Mouse (Mus musculus) CH12.LX (cell line): ENCODE measurements at regions not wholly inside any gene's neighbourhood (a gene's known extent, or its start where the extent isn't known, plus 50 kb on each side); places are given as distances from the start of the nearest gene placed in this dataset.
A peak's percentile ranks its signal among the peaks of the same experiment; 100 is the strongest.

ENCODE experiments used
- DNase-seq: peaks from one replicate; pipeline ENCODE4 v3.0.0-alpha.2; 2013; ENCODE audit errors: extremely low read depth
- H3K27ac ChIP-seq: 2 replicates; pipeline ENCODE4 v1.5.1; 2012; ENCODE audit warnings: low read depth, mild to moderate bottlenecking, control low read depth, moderate library complexity; ENCODE audit not compliant: insufficient read depth
- H3K27me3 ChIP-seq: replicated peaks from 2 replicates; pipeline ENCODE3; 2012; ENCODE audit warnings: inconsistent platforms
- H3K36me3 ChIP-seq, 2 experiments: replicated peaks in 1 of 2; 2 replicates each; pipeline versions ENCODE3 to v1.6.1; 2012; ENCODE audit warnings: inconsistent platforms in 1 of 2, low read length in 1 of 2, mild to moderate bottlenecking in 1 of 2, mixed read lengths in 1 of 2, moderate library complexity in 1 of 2; ENCODE audit not compliant: control insufficient read depth in 1 of 2, insufficient read depth in 1 of 2
- H3K4me1 ChIP-seq, 2 experiments: 2 replicates each; pipeline ENCODE4 v1.6.1; 2012; ENCODE audit warnings: inconsistent platforms in 1 of 2, moderate library complexity in 1 of 2; ENCODE audit not compliant: insufficient read depth in 2 of 2, control insufficient read depth in 1 of 2
- H3K4me2 ChIP-seq: 2 replicates; pipeline ENCODE4 v1.6.1; 2012; ENCODE audit warnings: low read depth, mild to moderate bottlenecking, control low read depth; ENCODE audit not compliant: poor library complexity, insufficient read depth, severe bottlenecking
- H3K4me3 ChIP-seq, 3 experiments: fragments of 150-350 bp in 1 of 3; sonication (generic) in 1 of 3; replicated peaks in 1 of 3; 2 replicates each; pipeline versions ENCODE3 to v1.5.1; 2011 to 2012; ENCODE audit warnings: low read depth in 2 of 3, low read length in 2 of 3, mild to moderate bottlenecking in 2 of 3, moderate library complexity in 2 of 3, control low read depth in 1 of 3, improper control_type of control experiment in 1 of 3, inconsistent platforms in 1 of 3, mixed read lengths in 1 of 3; ENCODE audit not compliant: poor library complexity in 1 of 3
- H3K79me2 ChIP-seq: replicated peaks from 2 replicates; pipeline ENCODE4 v1.6.1; 2012; ENCODE audit warnings: mild to moderate bottlenecking, moderate library complexity; ENCODE audit not compliant: control insufficient read depth, poor library complexity, insufficient read depth, severe bottlenecking; ENCODE audit errors: extremely low read depth
- H3K9ac ChIP-seq: 2 replicates; pipeline ENCODE4 v1.6.1; 2012; ENCODE audit warnings: low read depth, mild to moderate bottlenecking, control low read depth, moderate library complexity; ENCODE audit not compliant: insufficient read depth
- H3K9me3 ChIP-seq: replicated peaks from 2 replicates; pipeline ENCODE3; 2012; ENCODE audit warnings: low read length, inconsistent platforms, mixed read lengths
- CHD2 ChIP-seq: IDR thresholded peaks from 2 replicates; pipeline ENCODE4 v1.6.1; 2011; ENCODE audit warnings: low read length, improper control_type of control experiment
- CTCF ChIP-seq, 2 experiments: IDR thresholded peaks in 1 of 2; conservative IDR thresholded peaks in 1 of 2; 2 replicates each; pipeline ENCODE4 v1.5.1; 2011 to 2012; ENCODE audit warnings: low read depth in 2 of 2, low read length in 2 of 2, improper control_type of control experiment in 1 of 2, inconsistent platforms in 1 of 2, mild to moderate bottlenecking in 1 of 2, moderate library complexity in 1 of 2
- E2F4 ChIP-seq: IDR thresholded peaks from 2 replicates; pipeline ENCODE4 v1.6.1; 2011; ENCODE audit warnings: low read depth, low read length, improper control_type of control experiment; ENCODE audit not compliant: insufficient replicate concordance
- EP300 ChIP-seq: IDR thresholded peaks from 2 replicates; pipeline ENCODE4 v1.6.1; 2011; ENCODE audit warnings: low read length, improper control_type of control experiment
- ETS1 ChIP-seq: conservative IDR thresholded peaks from 2 replicates; pipeline ENCODE4 v1.6.1; 2012; ENCODE audit warnings: low read depth, mild to moderate bottlenecking, inconsistent platforms, low read length, improper control_type of control experiment, moderate library complexity
- GABPA ChIP-seq: IDR thresholded peaks from 2 replicates; pipeline ENCODE4 v1.6.1; 2012; ENCODE audit warnings: low read depth, low read length, improper control_type of control experiment, inconsistent platforms; ENCODE audit not compliant: insufficient replicate concordance
- MAX ChIP-seq: IDR thresholded peaks from 2 replicates; pipeline ENCODE4 v1.6.1; 2011; ENCODE audit warnings: low read length, improper control_type of control experiment
- MEF2A ChIP-seq: IDR thresholded peaks from 2 replicates; pipeline ENCODE4 v1.6.1; 2014; ENCODE audit warnings: low read depth, mild to moderate bottlenecking, inconsistent platforms, low read length, improper control_type of control experiment, borderline replicate concordance
- MXI1 ChIP-seq: IDR thresholded peaks from 2 replicates; pipeline ENCODE4 v1.6.1; 2011; ENCODE audit warnings: mild to moderate bottlenecking, low read depth, low read length, improper control_type of control experiment
- RAD21 ChIP-seq: IDR thresholded peaks from 2 replicates; pipeline ENCODE4 v1.6.1; 2011; ENCODE audit warnings: low read depth, mild to moderate bottlenecking, low read length, improper control_type of control experiment, moderate library complexity
- RCOR1 ChIP-seq: conservative IDR thresholded peaks from 2 replicates; pipeline ENCODE4 v1.6.1; 2012; ENCODE audit warnings: low read depth, mild to moderate bottlenecking, inconsistent platforms, low read length, improper control_type of control experiment
- SMC3 ChIP-seq: IDR thresholded peaks from 2 replicates; pipeline ENCODE4 v1.6.1; 2011; ENCODE audit warnings: low read depth, low read length, improper control_type of control experiment
- TBP ChIP-seq: conservative IDR thresholded peaks from 2 replicates; pipeline ENCODE4 v1.6.1; 2011; ENCODE audit warnings: low read depth, low read length, improper control_type of control experiment
- USF2 ChIP-seq: conservative IDR thresholded peaks from 2 replicates; pipeline ENCODE4 v1.6.1; 2011; ENCODE audit warnings: low read depth, low read length, improper control_type of control experiment
- ZMIZ1 ChIP-seq: IDR thresholded peaks from 2 replicates; pipeline ENCODE4 v1.6.1; 2012; ENCODE audit warnings: low read depth, mild to moderate bottlenecking, inconsistent platforms, low read length, improper control_type of control experiment
- ZNF384 ChIP-seq: IDR thresholded peaks from 2 replicates; pipeline ENCODE4 v1.6.1; 2012; ENCODE audit warnings: low read depth, low read length, improper control_type of control experiment, inconsistent platforms
- dilution Hi-C: fragments of 300-500 bp; cut with MboI; formaldehyde crosslinking; loops from 2 replicates; pipeline ENCODE4 v1.14.3; 2020; ENCODE audit warnings: low sequenced_read_pairs; ENCODE audit not compliant: extremely low pct_unique_long_range_greater_than_20kb, extremely low pct_ligation_motif_present
- in situ Hi-C: fragments of 300-500 bp; cut with MboI; formaldehyde crosslinking; loops from 3 replicates; pipeline ENCODE4 v1.14.3; 2019; ENCODE audit warnings: low sequenced_read_pairs, low pct_ligation_motif_present, low pct_unique_long_range_greater_than_20kb, mixed read lengths

DNA sequence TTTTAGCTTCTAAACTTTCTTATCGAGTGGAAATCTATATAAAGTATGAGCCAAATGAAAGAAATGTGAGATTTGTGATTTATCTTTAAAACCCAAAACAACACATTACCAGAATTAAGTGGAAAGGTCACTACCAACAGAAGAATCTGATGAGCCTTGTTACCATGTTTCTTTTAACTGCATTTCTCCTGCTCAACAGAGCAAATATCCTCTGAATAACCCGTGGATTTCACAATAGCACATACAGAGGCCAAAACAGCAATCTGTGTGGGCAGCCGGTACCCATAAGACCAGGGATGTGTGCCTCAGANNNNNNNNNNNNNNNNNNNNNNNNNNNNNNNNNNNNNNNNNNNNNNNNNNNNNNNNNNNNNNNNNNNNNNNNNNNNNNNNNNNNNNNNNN lies 85.3 kb downstream of the 4930444P10Rik start:
- no peak for TF ChIP-seq MAX
- no peak for TF ChIP-seq TBP
- TF ChIP-seq ZNF384: no peak
- no peak for TF ChIP-seq CTCF (conservative IDR thresholded peaks at IDR 0.05 in 1 of 2, IDR thresholded peaks at IDR 0.05 in 1 of 2; ENCODE audit: low read depth in 2 of 2, low read length in 2 of 2)
- no peak for TF ChIP-seq MEF2A
- no peak for TF ChIP-seq MXI1
- no peak for TF ChIP-seq ETS1
- Histone ChIP-seq H3K4me3 (no peak overlapping the region), H3K27me3 (no peaks in the 10 kb centered on the region), H3K79me2 (no peaks in the 10 kb centered on the region), H3K27ac (no peak overlapping the region), H3K4me2 (no peak overlapping the region), H3K9ac (no peak overlapping the region), H3K36me3 (no peaks in the 10 kb centered on the region), H3K4me1 (no peaks in the 10 kb centered on the region), H3K9me3 (no peaks in the 10 kb centered on the region)
- in situ Hi-C loops (no loop called here), dilution Hi-C loops (no loop called here)
- DNase-seq: no peak

DNA sequence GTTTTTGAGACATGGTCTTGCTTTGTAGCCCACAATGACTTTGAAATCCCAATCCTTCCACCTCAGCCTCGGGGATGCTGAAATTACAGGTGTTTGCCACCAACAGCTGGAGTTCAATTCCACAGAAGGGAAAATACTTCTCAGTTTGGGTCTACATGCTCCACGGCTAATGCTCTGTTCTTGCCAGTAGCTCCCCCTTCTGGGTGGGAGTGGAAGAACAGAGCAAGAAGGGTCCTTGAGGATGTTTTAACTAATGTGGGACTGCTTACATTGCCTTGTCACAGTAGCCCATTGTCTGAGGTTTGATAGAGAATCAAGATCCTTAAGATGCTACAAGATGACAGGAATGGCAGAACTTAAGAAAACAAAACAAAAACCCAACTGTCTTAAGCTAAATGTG lies 86.2 kb downstream of the 4930444P10Rik start:
- Histone ChIP-seq H3K9me3 (no peaks in the 10 kb centered on the region), H3K36me3 (no peaks in the 10 kb centered on the region), H3K4me2 (no peak overlapping the region), H3K27me3 (no peaks in the 10 kb centered on the region), H3K4me3 (no peak overlapping the region), H3K79me2 (no peaks in the 10 kb centered on the region), H3K9ac (no peak overlapping the region), H3K4me1 (no peaks in the 10 kb centered on the region), H3K27ac (no peak overlapping the region)
- DNase-seq: peak; percentile 26
- in situ Hi-C loops: no loop called here
- dilution Hi-C loops: no loop called here
- TF ChIP-seq CTCF (conservative IDR thresholded peaks at IDR 0.05 in 1 of 2, IDR thresholded peaks at IDR 0.05 in 1 of 2; ENCODE audit: low read depth in 2 of 2, low read length in 2 of 2) (peak; percentile 22 to 60; a peak in 3 of 4 replicates), RCOR1 (no peak), SMC3 (peak; percentile 37), GABPA (no peak), USF2 (no peak), RAD21 (peak; percentile 44), CHD2 (no peak), E2F4 (no peak)

DNA sequence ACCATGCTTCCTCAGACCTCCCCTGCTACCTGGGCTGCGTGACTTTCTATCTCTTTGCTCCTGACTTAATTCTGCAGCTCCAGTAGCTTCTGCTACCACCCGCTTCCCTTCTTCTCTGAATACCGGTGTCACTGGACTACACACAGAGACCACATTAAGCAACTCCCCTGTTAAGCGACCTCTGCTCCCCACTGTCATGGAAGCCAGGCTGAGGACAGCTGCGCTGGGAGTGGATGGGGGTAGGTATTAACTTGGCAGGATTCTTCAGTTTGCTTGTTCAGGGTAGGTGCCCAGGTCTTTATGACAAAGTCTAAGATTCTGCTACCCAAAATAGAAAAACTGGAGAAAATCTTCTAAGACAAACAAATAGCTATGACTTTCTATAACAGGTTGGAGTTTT lies 96.0 kb downstream of the 4930444P10Rik start:
- no peaks in the 10 kb centered on the region for H3K79me2 ChIP-seq
- TF ChIP-seq EP300: no peak
- no peak for TF ChIP-seq ZMIZ1

More for the DNA sequence above, 96.0 kb downstream of the 4930444P10Rik start:
- H3K36me3 ChIP-seq: no peaks in the 10 kb centered on the region
- no peak overlapping the region for H3K27ac ChIP-seq
- no peak overlapping the region for H3K9ac ChIP-seq
- no peaks in the 10 kb centered on the region for H3K9me3 ChIP-seq
- DNase-seq: no peak
- H3K27me3 ChIP-seq: no peaks in the 10 kb centered on the region
- no peak overlapping the region for H3K4me3 ChIP-seq
- no peak overlapping the region for H3K4me2 ChIP-seq
- dilution Hi-C loops: no loop called here
- H3K4me1 ChIP-seq: peaks cover 0 to 7% of the 10 kb centered on the region in 2 experiments; a peak in 3 of 4 replicates
- in situ Hi-C loops: no loop called here
